Mouse (Mus musculus): ENCODE measurements at regions not wholly inside any gene's neighbourhood (a gene's known extent, or its start where the extent isn't known, plus 50 kb on each side); places are given as distances from the start of the nearest gene placed in this dataset.

DNA sequence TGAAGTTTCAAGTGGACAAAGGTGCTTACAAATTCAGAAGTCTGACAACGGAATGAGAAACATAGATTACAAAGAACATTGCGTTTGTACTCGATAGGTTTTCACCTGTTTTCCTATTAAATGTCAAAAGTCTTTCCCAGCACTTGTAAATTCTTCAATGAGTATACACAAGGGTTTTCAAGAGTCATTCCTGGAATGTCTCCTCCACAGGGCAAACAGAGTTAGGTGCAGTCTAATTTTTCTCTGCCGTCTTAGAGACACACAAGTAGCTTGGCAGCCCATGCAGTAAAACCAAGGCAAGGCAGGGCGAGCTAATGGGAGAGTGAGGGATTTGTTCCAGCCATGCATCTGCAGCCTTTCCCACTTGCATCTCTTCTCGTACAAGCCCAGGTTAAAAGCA, 516.6 kb upstream of the Atp11b start:
- no peak for TF ChIP-seq CTCF (IDR thresholded peaks at IDR 0.05; ENCODE audit: low read depth, low read length)
- no peak for TF ChIP-seq POLR2A (IDR thresholded peaks at IDR 0.05; ENCODE audit: insufficient read depth, low read length)
- TF ChIP-seq EP300 (IDR thresholded peaks at IDR 0.05; ENCODE audit: insufficient read depth, low read depth, low read length) = no peak
